Mouse (Mus musculus): ENCODE results near the gene Agbl4. TPM values are rescaled to one million over a fixed set of nuclear protein-coding genes. Genes with fewer than 3 reads are reported as not detected.

Agbl4 gene
- total and polyA plus RNA-seq, 3 experiments: not detected

- Histone ChIP-seq H3K9ac (ENCODE audit: insufficient read depth, low read depth) (peak overlapping the region; percentile 79), H3K4me2 (ENCODE audit: insufficient read depth, low read depth, poor library complexity, severe bottlenecking) (peak overlapping the region; percentile 85), H3K36me3 (replicated peaks in 1 of 2; ENCODE audit: control insufficient read depth in 1 of 2, insufficient read depth in 1 of 2, low read length in 1 of 2) (peaks cover 0 to 15% of the 10 kb centered on the region in 2 experiments), H3K9me3 (replicated peaks; ENCODE audit: low read length) (no peaks in the 10 kb centered on the region), H3K27ac (ENCODE audit: insufficient read depth, low read depth) (peak overlapping the region; percentile 45; the same call in 1 of the 2 replicates), H3K79me2 (replicated peaks; ENCODE audit: control insufficient read depth, extremely low read depth, insufficient read depth, poor library complexity, severe bottlenecking) (peaks cover 54% of the 10 kb centered on the region), H3K4me3 (replicated peaks in 1 of 3; ENCODE audit: low read depth in 2 of 3, low read length in 2 of 3, poor library complexity in 1 of 3) (no peak overlapping the region), H3K27me3 (replicated peaks) (peaks cover 20% of the 10 kb centered on the region), H3K4me1 (ENCODE audit: control insufficient read depth in 1 of 2, insufficient read depth in 2 of 2) (peaks cover 19 to 74% of the 10 kb centered on the region in 2 experiments)
- dilution Hi-C loops (cut with MboI; ENCODE audit: extremely low pct_ligation_motif_present, extremely low pct_unique_long_range_greater_than_20kb, low sequenced_read_pairs): no loop called here
- in situ Hi-C loops (cut with MboI; ENCODE audit: low pct_ligation_motif_present, low pct_unique_long_range_greater_than_20kb, low sequenced_read_pairs): no loop called here
- DNase-seq (ENCODE audit: extremely low read depth): no peak
- TF ChIP-seq ZMIZ1 (IDR thresholded peaks at IDR 0.05; ENCODE audit: low read depth, low read length) (no peak), RAD21 (IDR thresholded peaks at IDR 0.05; ENCODE audit: low read depth, low read length) (no peak), TBP (conservative IDR thresholded peaks at IDR 0.05; ENCODE audit: low read depth, low read length) (no peak), MAX (IDR thresholded peaks at IDR 0.05; ENCODE audit: low read length) (no peak), RCOR1 (conservative IDR thresholded peaks at IDR 0.05; ENCODE audit: low read depth, low read length) (no peak), ZNF384 (IDR thresholded peaks at IDR 0.05; ENCODE audit: low read depth, low read length) (no peak), NELFE (IDR thresholded peaks at IDR 0.05; ENCODE audit: low read depth, low read length) (no peak), USF1 (IDR thresholded peaks at IDR 0.05; ENCODE audit: low read depth, low read length) (no peak), ELF1 (IDR thresholded peaks at IDR 0.05; ENCODE audit: low read depth, low read length) (no peak)
These were observed 1020.3 kb downstream of the Agbl4 start for GRCm38 (mm10) chr4:111417716-111418115.

- H3K27ac ChIP-seq (ENCODE audit: insufficient read depth, low read depth): no peak overlapping the region; the same call in 1 of the 2 replicates
- peaks cover 30 to 81% of the 10 kb centered on the region in 2 experiments for H3K4me1 ChIP-seq (ENCODE audit: control insufficient read depth in 1 of 2, insufficient read depth in 2 of 2)
- no peak overlapping the region; the same call in 1 of the 2 replicates for H3K9ac ChIP-seq (ENCODE audit: insufficient read depth, low read depth)
- H3K9me3 ChIP-seq (replicated peaks; ENCODE audit: low read length): no peaks in the 10 kb centered on the region
- TF ChIP-seq IRF4 (IDR thresholded peaks at IDR 0.05; ENCODE audit: low read depth, low read length): no peak
- TF ChIP-seq MAFK (IDR thresholded peaks at IDR 0.05; ENCODE audit: insufficient replicate concordance, low read length): no peak
- TF ChIP-seq TBP (conservative IDR thresholded peaks at IDR 0.05; ENCODE audit: low read depth, low read length): no peak
- no peak overlapping the region for H3K4me3 ChIP-seq (replicated peaks in 1 of 3; ENCODE audit: low read depth in 2 of 3, low read length in 2 of 3, poor library complexity in 1 of 3)
- H3K79me2 ChIP-seq (replicated peaks; ENCODE audit: control insufficient read depth, extremely low read depth, insufficient read depth, poor library complexity, severe bottlenecking): peaks cover 70% of the 10 kb centered on the region
- peaks cover 0 to 15% of the 10 kb centered on the region in 2 experiments for H3K36me3 ChIP-seq (replicated peaks in 1 of 2; ENCODE audit: control insufficient read depth in 1 of 2, insufficient read depth in 1 of 2, low read length in 1 of 2)
- H3K27me3 ChIP-seq (replicated peaks): peaks cover 5% of the 10 kb centered on the region
- dilution Hi-C loops (cut with MboI; ENCODE audit: extremely low pct_ligation_motif_present, extremely low pct_unique_long_range_greater_than_20kb, low sequenced_read_pairs): no loop called here
- H3K4me2 ChIP-seq (ENCODE audit: insufficient read depth, low read depth, poor library complexity, severe bottlenecking): 0 out of 2 replicates have a peak overlapping the region, but pooled peaks have one; percentile 41
- DNase-seq (ENCODE audit: extremely low read depth): no peak
- in situ Hi-C loops (cut with MboI; ENCODE audit: low pct_ligation_motif_present, low pct_unique_long_range_greater_than_20kb, low sequenced_read_pairs): no loop called here
These were observed 1022.0 kb downstream of the Agbl4 start for GRCm38 (mm10) chr4:111419476-111419875.

- peaks cover 3% of the 10 kb centered on the region for H3K27me3 ChIP-seq (replicated peaks)
- peaks cover 33 to 83% of the 10 kb centered on the region in 2 experiments for H3K4me1 ChIP-seq (ENCODE audit: control insufficient read depth in 1 of 2, insufficient read depth in 2 of 2)
- no peak overlapping the region for H3K4me3 ChIP-seq (replicated peaks in 1 of 3; ENCODE audit: low read depth in 2 of 3, low read length in 2 of 3, poor library complexity in 1 of 3)
- H3K4me2 ChIP-seq (ENCODE audit: insufficient read depth, low read depth, poor library complexity, severe bottlenecking): 0 out of 2 replicates have a peak overlapping the region, but pooled peaks have one; percentile 14
- peaks cover 68% of the 10 kb centered on the region for H3K79me2 ChIP-seq (replicated peaks; ENCODE audit: control insufficient read depth, extremely low read depth, insufficient read depth, poor library complexity, severe bottlenecking)
- no peak for TF ChIP-seq E2F4 (IDR thresholded peaks at IDR 0.05; ENCODE audit: insufficient replicate concordance, low read depth, low read length)
- no peak for TF ChIP-seq MAFK (IDR thresholded peaks at IDR 0.05; ENCODE audit: insufficient replicate concordance, low read length)
- no peak for TF ChIP-seq ZC3H11A (IDR thresholded peaks at IDR 0.05; ENCODE audit: low read depth, low read length)
- no peak for TF ChIP-seq BHLHE40 (IDR thresholded peaks at IDR 0.05; ENCODE audit: low read depth, low read length)
- no peak for TF ChIP-seq TCF12 (IDR thresholded peaks at IDR 0.05; ENCODE audit: low read depth, low read length)
- TF ChIP-seq SMC3 (IDR thresholded peaks at IDR 0.05; ENCODE audit: low read depth, low read length): no peak
- no peak for TF ChIP-seq RAD21 (IDR thresholded peaks at IDR 0.05; ENCODE audit: low read depth, low read length)
- no peak for TF ChIP-seq MYC (IDR thresholded peaks at IDR 0.05; ENCODE audit: low read depth, low read length)
- TF ChIP-seq KAT2A (IDR thresholded peaks at IDR 0.05; ENCODE audit: insufficient replicate concordance, low read length): no peak
- TF ChIP-seq JUN (IDR thresholded peaks at IDR 0.05; ENCODE audit: insufficient read depth, low read depth, low read length): no peak
- no peak for TF ChIP-seq CTCF (conservative IDR thresholded peaks at IDR 0.05 in 1 of 2, IDR thresholded peaks at IDR 0.05 in 1 of 2; ENCODE audit: low read depth in 2 of 2, low read length in 2 of 2)
- TF ChIP-seq PAX5 (IDR thresholded peaks at IDR 0.05; ENCODE audit: low read length): no peak
- TF ChIP-seq HCFC1 (IDR thresholded peaks at IDR 0.05; ENCODE audit: low read depth, low read length): no peak
- no peak for TF ChIP-seq NELFE (IDR thresholded peaks at IDR 0.05; ENCODE audit: low read depth, low read length)
- no peak for TF ChIP-seq MEF2A (IDR thresholded peaks at IDR 0.05; ENCODE audit: borderline replicate concordance, low read depth, low read length)
- H3K9me3 ChIP-seq (replicated peaks; ENCODE audit: low read length): no peaks in the 10 kb centered on the region
- DNase-seq (ENCODE audit: extremely low read depth): no peak
- dilution Hi-C loops (cut with MboI; ENCODE audit: extremely low pct_ligation_motif_present, extremely low pct_unique_long_range_greater_than_20kb, low sequenced_read_pairs): no loop called here
- in situ Hi-C loops (cut with MboI; ENCODE audit: low pct_ligation_motif_present, low pct_unique_long_range_greater_than_20kb, low sequenced_read_pairs): no loop called here
- peaks cover 0 to 18% of the 10 kb centered on the region in 2 experiments for H3K36me3 ChIP-seq (replicated peaks in 1 of 2; ENCODE audit: control insufficient read depth in 1 of 2, insufficient read depth in 1 of 2, low read length in 1 of 2)
- no peak overlapping the region for H3K27ac ChIP-seq (ENCODE audit: insufficient read depth, low read depth)
- no peak overlapping the region for H3K9ac ChIP-seq (ENCODE audit: insufficient read depth, low read depth)
These were observed 1022.6 kb downstream of the Agbl4 start for GRCm38 (mm10) chr4:111420031-111420430.
